Mouse (Mus musculus): Measurements from ENCODE around the gene Tcl1b4.
"Not testable (repeated sequence)": the region's sequence is repeated elsewhere in the genome, so short reads cannot be mapped to it uniquely, and the experiment has no call there.

GRCm38 (mm10) chr12:105188980-105189379, 12.8 kb upstream of the Tcl1b4 start:
- not testable (repeated sequence) for TF ChIP-seq CTCF (IDR thresholded peaks at IDR 0.05; ENCODE audit: extremely low read depth, insufficient read depth, insufficient read length, insufficient replicate concordance); POLR2A (IDR thresholded peaks at IDR 0.05; ENCODE audit: low read depth, low read length)
